Mouse (Mus musculus) skeletal muscle tissue, adult 2 months (tissue): ENCODE results near the gene Hist1h1c.
"Not testable (repeated sequence)": the region's sequence is repeated elsewhere in the genome, so short reads cannot be mapped to it uniquely, and the experiment has no call there.

ENCODE experiments used
- DNase-seq: peaks from one replicate; pipeline ENCODE4 v3.0.0-alpha.2; 2012; ENCODE audit warnings: low read depth, low spot score

Hist1h1c gene

DNA sequence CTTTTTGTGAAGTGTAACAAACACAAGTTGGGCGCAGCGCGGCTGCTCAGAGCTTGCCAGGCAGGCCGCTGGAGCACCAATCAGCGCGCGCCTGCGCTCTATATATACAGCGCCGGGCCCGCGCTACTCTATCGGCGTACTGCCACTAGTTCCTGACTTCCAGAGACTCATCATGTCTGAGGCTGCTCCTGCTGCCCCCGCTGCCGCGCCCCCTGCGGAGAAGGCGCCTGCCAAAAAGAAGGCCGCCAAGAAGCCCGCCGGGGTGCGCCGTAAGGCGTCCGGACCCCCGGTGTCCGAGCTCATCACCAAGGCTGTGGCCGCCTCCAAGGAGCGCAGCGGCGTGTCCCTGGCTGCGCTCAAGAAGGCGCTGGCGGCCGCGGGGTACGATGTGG lies at the start of gene Hist1h1c:
Gene Hist1h1c (plus strand): TSS at position 132 of the 392 bp plus-strand sequence.
- DNase-seq = peak; percentile 93

DNA sequence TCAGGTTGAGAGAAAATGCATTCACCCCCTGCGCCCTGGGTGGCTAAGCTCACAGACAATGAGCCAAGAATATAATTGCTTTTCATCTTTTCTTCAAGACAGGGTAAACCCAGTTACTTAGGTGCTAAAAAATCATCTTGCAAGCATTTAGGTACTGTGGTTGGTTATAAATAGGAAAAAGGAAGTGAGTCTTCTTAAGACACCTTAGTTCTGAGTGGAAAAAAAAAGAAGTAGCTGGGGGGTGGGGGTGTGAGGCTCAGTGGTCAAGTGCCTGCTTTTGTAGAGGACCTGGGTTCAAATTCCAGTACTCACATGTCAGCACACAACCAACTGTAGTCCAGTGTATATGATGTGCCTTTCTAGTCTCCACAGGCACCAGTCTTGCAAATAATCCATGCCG lies 49.7 kb upstream of the Hist1h1c start:
- no peak for DNase-seq

DNA sequence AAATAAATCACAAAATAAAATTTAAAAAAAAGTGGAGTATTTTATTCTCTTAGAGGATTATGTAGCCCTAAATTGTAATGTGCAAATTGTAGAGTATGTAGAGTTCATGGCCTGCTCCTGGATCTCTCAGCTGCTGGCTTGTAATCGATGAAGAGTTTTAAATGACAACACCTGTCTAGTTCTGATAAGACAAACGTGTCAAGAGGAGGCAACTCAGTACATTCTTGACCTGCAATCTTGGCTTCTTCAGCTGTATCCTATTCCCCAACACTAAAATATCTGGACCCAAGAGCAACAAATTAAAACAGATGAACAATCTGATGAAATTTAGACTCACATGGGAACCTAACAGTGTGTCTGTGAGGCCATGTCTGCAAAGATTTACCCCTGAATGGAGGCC lies 49.1 kb upstream of the Hist1h1c start:
- no peak for DNase-seq

DNA sequence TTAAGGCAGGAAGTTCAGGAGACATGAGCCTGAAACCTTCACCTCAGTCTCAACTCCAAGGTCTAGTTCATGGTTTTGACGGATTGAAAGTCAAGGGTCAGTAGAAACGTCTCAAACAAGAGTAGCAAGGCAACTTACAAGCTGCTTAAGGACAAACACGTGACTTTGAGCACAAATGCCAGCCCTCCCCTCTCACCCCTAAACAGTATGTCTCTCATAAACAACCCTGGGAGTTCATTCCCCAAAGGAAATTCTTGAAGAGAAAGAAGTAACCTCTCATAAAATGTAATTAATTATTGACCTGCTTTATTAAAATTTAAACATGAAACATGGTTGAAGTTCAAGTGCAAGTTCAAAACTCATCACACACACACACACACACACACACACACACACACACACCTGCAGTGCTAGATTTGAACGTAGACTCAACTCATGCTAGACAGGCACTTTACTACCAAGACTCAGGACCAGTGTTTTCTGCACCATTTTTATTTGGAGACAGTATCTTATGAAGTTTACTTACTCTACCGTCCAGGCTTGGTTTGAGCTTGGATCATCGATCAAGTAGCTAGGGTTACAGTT lies 44.7 kb upstream of the Hist1h1c start:
- DNase-seq = no peak

DNA sequence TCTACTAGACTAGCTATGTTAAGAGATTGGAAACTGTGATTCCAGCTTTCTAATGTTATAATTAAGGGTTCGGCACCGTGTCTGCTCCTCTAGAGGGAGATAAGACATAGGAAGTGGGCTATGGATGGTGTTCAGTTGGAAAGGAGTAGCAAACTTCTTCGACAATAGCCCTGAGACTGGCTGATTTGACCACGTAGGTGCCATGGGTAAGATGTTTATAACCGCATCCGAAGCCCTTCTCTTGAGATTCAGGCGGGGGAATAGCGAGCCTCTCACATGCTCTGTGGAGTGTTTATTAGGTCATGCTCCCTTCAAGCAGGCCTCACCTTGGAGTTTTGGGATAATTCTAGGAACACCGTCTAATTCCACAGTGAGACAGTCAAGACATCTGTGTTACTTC lies 43.7 kb upstream of the Hist1h1c start:
- DNase-seq = no peak

DNA sequence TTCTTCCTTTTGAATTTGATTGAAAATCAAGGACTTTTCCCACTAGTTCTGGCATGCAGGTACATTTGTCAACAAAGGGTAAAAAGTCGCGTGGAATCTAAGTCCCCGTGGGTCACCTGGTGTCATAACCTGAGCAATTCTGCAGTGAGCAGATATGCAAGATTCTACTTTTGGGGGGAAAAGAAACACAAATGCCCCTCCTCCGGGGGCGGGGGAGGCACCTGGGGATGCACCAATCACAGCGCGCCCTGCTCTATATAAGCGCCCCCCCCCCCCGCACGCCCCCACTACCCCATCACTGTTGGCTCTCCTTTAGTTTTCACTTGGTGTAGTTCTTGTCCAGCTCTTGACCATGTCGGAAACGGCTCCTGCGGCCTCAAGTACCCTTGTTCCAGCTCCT lies 43.1 kb upstream of the Hist1h1c start, which contains the start of gene Hist1h1t:
Gene Hist1h1t (plus strand): TSS at position 301 of the 400 bp plus-strand sequence.
- no peak for DNase-seq

DNA sequence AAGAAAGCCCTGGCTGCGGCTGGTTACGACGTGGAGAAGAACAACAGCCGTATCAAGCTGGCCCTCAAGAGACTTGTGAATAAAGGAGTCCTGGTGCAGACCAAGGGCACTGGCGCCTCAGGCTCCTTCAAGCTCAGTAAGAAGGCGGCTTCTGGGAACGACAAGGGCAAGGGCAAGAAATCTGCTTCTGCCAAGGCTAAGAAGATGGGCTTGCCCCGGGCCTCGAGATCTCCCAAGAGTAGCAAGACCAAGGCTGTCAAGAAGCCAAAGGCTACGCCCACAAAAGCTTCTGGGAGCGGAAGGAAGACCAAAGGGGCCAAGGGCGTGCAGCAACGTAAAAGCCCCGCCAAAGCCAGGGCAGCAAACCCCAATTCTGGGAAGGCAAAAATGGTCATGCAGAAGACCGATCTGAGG lies 42.5 kb upstream of the Hist1h1c start:
- no peak for DNase-seq

DNA sequence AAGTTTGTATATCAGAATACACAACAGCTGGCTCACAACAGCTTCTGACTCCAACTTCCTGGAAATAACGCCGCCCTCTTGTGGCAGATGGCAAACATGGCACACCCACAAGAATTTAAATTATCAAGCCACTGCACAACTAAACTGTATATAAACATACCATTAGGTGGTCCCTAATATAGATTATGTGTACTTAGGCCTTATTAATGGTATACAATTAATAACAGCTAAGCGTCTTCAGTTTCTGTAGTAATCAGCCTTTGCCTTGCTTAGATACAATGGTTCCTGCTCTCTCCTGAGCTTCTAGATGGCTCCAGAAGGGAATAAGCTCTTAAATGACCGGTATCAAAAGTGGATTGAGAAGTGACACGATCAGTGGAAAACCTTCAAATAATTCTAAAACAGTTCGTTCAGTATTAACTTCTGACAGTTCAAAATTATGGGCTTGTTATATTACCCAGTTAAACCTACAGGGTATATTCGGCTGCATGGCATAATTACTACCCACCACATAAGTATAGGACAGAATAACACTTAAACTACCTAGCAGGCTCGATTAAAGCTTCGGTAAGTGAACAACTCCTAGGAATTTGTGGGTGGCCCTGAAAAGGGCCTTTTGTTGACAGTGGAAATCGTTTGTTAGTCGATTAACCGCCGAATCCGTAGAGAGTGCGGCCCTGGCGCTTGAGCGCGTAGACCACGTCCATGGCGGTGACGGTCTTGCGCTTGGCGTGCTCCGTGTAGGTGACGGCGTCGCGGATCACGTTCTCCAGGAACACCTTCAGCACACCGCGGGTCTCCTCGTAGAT lies 40.9 kb upstream of the Hist1h1c start:
- peak; percentile 52 for DNase-seq

DNA sequence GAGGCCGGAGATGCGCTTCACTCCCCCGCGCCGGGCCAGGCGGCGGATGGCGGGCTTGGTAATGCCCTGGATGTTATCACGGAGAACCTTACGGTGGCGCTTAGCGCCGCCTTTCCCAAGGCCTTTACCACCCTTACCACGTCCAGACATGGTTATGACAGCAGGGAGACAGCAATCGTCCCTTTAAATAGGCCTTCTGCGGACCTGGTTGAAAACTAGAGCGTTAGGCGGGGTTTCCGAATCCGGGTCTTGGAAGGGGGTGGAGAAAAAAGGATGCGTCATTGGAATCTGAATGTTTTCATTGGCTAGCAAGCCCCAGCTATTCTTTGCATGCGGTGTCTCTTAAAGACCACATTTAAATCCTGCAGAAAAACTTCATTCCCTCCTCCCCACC lies 40.3 kb upstream of the Hist1h1c start, which contains the start of gene Hist1h4c:
Gene Hist1h4c (minus strand): TSS at position 155 of the 394 bp plus-strand sequence.
- peak; percentile 99 for DNase-seq

DNA sequence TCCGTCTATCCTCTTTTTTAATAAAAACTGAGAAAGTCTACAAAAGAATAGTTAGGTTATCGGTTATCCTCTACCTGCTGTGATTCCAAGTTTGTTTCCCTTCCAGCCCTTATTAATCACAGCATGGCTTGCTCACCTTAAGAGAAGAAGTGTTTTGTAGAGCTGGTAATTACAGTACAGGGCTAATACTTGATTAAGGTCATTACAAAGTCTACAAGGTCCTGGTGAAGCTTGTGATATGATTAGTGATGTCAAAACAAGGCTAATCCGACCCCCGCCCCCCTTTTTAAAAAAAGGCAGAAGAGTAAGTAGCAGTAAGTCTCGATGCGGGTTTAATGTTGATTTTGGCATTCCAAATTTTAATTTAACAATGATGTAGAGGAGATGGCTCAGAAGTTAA lies 39.6 kb upstream of the Hist1h1c start:
- DNase-seq = no peak

DNA sequence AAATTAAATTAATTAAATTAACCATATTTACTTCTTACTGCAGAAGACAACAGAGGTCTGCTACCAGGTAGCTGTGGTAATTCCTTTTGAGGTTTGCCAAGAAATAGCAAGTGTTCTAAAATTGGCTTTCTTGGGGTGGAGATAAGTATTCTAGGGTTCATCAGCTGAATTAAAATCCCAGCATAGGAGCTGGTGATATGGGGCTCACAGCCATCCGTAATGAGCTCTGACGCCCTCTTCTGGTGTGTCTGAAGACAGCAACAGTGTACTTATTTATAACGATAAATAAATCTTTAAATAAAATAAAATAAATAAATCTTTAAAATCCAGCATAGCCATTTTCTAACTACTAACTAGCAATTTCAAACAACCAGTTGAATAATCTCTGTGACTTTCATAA lies 38.8 kb upstream of the Hist1h1c start:
- no peak for DNase-seq

DNA sequence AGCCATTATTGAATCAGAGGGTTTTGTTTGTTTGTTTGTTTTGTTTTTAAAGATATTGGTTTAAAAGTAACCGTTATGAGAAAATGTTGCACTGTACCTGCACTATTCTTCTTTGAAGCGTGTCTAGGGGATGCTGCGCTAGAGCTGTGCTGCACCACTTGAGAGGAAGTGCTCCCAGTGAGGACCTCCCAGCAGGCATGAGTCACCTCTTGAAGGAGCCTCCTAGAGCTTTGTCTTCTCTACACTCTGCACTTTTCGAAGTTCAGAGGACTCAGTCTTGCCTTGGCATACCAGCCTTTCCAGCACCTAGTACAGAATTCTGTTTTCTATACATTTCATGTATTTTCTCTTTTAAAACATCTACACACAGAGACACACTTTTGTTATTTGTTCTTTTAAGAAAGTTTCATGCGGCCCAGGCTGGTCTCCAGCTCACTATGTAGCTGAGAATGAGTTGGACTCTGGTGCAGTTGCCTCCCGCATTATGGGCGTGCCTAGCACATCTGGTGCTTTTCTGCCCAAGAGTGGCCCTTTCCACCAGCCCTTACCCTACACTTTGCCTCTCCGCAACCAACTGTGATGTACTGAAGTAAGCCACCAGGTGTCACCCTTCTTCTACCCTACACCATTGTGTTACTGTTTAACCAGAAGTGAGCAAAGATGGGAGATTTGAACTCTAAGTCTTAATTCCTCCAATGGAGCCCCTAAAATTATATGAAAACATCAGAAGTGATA lies 37.7 kb upstream of the Hist1h1c start:
- DNase-seq = peak; percentile 69

DNA sequence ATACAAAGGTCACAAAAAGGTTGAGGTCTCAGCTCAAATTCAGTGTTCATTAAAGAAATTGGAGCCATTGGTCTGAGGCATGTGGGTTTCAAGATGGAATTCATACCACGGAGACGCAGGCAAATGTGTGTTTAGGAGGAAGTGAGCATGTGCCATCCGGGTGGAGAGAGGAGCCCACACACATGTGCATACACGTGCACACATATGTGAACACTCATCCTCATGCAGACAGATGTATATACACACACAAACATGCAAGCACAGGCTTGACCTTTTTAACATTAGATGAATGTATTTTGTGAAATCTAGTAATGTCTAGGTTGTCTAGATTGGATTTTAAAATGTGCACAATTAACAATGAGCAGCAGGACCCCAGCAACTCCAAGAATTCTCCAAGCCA lies 36.4 kb upstream of the Hist1h1c start:
- DNase-seq = no peak

DNA sequence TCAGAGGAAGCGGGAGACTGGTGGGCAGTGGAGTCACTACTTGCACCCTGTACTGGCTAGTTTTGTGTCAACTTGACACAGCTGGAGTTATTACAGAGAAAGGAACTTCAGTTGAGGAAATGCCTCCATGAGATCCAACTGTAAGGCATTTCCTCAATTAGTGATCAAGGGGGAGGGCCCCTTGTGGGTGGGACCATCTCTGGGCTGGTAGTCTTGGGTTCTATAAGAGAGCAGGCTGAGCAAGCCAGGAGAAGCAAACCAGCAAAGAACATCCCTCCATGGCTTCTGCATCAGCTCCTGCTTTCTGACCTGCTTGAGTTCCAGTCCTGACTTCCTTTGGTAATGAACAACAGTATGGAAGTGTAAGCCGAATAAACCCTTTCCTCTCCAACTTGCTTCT lies 35.8 kb upstream of the Hist1h1c start:
- not testable (repeated sequence) for DNase-seq

DNA sequence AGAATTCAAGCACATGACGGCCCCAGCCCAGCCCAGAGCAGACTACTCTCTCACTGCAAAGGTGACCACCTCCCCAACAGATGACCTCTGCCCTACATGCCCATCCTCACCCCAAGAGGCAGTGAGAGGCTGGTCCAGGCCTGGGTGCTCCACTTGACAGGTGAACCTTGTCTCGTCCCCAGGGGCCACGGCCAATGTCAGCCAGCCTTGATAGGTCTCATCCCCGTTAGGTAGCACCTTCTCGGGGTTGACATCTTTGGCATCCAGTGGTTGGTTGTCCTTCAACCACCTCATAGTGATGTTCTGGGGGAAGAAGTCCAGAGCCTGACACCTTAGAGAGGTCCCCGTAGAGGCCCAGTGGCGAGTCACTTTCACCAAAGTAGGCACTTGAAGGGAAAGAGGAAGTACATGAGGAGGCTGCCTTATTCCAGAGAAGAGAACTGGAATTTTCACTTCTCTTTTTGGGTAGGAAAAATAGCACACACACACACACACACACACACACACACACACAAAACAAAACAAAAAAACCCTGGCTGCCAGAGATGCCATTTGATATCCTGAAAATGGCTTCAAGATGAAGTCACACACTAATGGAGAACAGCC lies 32.8 kb upstream of the Hist1h1c start:
- DNase-seq = no peak

DNA sequence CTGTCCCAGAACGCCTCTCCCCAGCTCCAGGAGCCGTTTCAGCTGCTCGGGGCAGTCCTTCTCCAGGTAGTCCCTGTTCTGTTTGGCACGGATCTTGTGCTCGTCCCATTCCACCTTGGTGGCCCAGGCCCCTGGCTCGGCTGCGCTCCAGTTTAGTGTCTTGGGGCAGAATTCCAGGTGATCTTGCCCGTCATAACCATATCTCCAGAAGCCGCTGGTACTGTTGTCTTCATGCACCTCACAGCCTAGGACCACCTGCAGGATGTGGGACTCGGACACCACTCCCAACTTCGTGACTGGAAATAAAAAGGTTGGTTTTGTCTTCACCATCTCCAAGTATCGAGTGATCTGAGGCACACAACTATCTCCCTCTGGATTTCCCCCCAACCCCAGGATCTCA lies 31.8 kb upstream of the Hist1h1c start:
- no peak for DNase-seq

DNA sequence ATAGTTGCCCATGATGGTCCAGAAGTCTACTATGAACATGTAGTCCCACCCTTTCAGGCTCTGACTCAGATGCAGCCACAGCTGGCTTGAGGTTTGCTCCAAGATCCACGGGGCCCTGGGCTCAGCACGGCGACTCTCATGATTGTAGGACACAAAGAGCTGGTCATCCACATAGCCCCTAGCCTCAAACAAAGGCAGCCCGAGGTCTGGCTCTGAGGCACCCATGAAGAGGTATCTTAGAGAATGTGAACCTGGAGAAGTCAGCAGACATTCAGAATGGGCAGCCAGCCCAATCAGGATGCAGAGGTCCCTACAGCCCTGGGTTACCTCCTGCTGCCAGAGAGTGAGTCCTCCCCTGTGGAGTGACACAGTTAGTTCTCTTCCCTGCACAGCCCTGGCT lies 30.6 kb upstream of the Hist1h1c start:
- no peak for DNase-seq

DNA sequence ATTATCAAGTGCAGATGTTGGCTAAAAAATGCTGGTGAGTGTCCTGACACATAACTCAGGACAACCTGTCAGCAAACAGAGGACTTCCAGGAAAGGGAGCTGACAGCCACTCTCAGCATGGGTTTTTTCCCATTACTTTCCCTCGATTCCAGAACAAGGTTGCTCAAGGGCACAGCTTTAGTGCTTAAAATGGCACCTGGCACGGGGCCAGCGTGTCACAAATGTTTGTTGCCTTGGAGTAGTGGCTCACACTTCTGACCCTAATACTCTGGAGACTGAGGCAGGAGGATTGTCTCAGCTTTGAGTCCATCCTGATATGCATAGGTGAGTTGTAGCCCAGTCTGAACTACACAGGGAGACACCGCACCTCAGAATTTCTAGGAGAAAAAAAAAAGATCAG lies 30.0 kb upstream of the Hist1h1c start:
- no peak for DNase-seq

DNA sequence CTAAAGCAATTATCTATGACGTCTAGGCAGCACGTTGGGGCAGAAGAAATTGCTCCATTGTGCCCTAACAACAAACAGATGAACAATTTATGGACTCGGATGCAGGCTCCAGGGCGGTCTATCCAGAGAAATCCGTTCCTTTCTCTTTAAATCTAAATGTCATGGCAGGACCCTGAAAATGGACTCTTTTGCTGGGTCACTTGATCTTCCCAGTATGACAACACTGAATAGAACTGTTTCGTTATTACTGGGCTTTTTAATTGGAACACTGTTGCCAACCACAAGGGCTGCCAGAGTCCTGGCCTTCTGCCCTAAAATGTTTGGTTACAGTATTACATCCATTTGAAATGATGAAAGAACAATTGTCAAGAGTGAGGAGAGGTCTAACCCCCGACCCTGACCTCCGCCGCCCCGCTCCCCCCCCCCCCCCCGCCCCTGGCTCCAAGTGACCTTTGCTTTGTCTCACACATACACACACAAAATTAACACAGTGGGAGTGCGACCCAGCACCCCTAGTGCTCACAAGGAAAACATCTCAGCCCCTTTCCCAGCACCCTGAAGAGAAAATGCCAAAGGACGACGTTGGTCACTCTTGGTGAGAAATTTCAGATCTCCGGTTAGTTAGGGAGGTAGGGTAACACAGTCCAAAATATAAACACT lies 28.8 kb upstream of the Hist1h1c start:
- no peak for DNase-seq

DNA sequence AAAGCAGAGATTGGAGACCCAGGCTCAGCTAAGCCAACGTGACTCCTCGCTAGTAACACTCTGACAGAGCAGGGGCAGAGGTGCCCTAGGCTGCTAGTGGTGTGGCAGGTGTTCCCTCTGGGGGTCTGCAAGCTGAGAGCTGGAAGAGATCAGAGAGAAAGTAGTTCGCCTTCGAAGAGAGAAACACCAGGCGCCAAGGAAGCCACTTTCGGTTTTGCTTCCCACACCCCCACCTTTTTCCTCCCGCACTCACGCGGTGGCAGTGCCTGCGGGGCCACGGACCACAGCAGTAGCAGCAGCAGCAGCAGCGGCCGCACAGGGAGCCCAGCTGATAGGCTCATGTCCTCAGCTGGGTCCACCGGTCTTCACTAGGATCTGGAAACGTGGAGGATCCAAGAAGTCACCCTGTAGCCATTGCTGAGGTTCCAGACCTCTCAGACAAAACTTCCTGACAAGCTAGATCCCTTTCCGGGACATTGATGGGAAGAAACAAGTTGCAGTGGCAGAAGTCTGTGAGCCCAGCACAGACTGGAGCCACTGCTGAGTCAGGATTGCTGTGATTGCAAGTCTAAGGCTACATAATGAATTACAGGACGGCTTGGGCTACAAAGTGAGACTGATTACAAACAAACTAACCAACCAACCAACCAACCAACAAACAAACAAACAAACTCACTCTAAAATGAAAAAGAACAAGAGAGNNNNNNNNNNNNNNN lies 28.1 kb upstream of the Hist1h1c start, which contains the start of gene Hfe:
Gene Hfe (minus strand): TSS at position 481 of the 716 bp plus-strand sequence.
- DNase-seq = peak; percentile 61
